Mouse (Mus musculus) C2C12 (cell line): ENCODE data around the gene Fbl.

Experiments
- CEBPB ChIP-seq: IDR thresholded peaks from one replicate; pipeline ENCODE4 v1.6.1; 2011; ENCODE audit warnings: low read depth, mild to moderate bottlenecking, control low read depth, moderate library complexity
- CTCF ChIP-seq: IDR thresholded peaks from one replicate; pipeline ENCODE4 v1.5.1; 2011; ENCODE audit not compliant: control insufficient read depth, insufficient read depth, insufficient read length
- MAX ChIP-seq: IDR thresholded peaks from one replicate; pipeline ENCODE4 v1.6.1; 2011; ENCODE audit warnings: mild to moderate bottlenecking, control low read depth
- MYOD1 ChIP-seq: IDR thresholded peaks from one replicate; pipeline ENCODE4 v1.6.1; 2011; ENCODE audit warnings: low read depth; ENCODE audit not compliant: control insufficient read depth, insufficient read length
- MYOG ChIP-seq: IDR thresholded peaks from one replicate; pipeline ENCODE4 v1.6.1; 2011; ENCODE audit not compliant: control insufficient read depth, insufficient read length; ENCODE audit errors: extremely low read depth

DNA sequence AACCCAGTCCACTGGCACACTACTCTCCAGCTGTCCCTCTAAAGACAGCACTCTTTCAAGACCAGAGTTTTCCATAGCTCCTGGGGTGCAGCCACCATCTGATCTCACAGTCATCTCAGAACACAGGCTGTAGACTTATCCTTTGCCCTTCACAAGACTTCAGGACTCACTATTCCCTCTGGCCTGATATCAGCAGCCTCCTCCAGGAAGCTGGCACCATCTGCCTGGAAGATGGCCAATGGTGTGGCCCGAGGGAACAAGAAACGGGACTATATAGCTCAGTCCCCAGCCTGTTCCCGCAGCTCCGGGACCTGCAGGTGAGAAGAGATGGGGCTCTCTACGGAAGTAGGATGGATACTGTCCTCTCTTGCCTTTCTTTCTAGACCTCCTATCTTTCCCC lies 40.3 kb upstream of the Fbl start, which contains the start of gene 9530053A07Rik:
- no peak for TF ChIP-seq CTCF
- no peak for TF ChIP-seq MAX
- TF ChIP-seq CEBPB: no peak
- TF ChIP-seq MYOD1: no peak
- TF ChIP-seq MYOG: no peak
